Mouse (Mus musculus): Measurements from ENCODE around the gene Mrpl27. TPM values are rescaled to one million over a fixed set of nuclear protein-coding genes. Genes with fewer than 3 reads are reported as not detected.

Mrpl27 gene
- polyA plus RNA-seq, 1 experiment from 2014 or later, result 81.4 TPM

DNA sequence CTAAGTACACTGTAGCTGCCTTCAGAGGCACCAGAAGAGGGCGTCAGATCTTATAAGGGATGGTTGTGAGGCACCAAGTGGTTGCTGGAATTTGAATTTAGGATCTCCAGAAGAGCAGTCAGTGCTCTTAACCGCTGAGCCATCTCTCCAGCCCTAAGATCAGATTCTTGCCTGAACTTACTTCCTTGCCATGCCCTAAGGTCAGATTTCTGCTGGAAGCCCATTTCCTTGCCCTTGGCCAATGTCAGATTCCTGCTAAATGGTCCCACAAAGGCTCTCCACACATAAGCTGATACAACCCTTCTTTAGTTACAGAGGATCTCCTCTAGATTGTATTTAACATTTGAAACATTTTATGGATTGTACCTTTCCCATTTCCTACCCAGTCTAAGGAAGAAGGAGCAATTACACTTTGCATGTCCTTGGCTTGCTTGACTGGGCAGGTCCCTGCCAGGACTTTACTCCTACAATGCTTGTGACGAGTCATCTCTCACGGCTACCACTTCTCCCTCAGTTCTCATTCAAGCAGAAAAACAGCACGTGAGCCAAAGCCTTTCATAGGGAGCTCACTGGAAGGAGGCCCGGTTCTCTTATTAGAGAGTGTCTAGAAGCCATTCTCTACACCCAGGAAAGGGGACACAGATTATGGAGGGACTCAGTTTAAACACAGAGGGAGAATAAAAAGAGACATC lies 32.7 kb upstream of the Mrpl27 start:
- Histone ChIP-seq H3K27me3 (ENCODE audit: insufficient read depth, low read length) (no peaks in the 10 kb centered on the region), H3K4me3 (ENCODE audit: low read depth, low read length) (no peak overlapping the region), H3K27ac (ENCODE audit: low read depth) (no peak overlapping the region), H3K4me2 (ENCODE audit: low read depth, low read length) (no peak overlapping the region), H3K9ac (replicated peaks) (no peak overlapping the region), H3K9me3 (ENCODE audit: low read length) (no peaks in the 10 kb centered on the region), H3K36me3 (replicated peaks; ENCODE audit: insufficient read depth, low read length) (no peaks in the 10 kb centered on the region), H3K4me1 (ENCODE audit: insufficient read depth) (no peaks in the 10 kb centered on the region)
- WGBS (ENCODE audit: insufficient replicate concordance), result 49% methylated on average over 6 of the region's 6 CpGs
- DNase-seq, result no peak
- TF ChIP-seq CTCF (IDR thresholded peaks at IDR 0.05; ENCODE audit: low read depth), result 0 out of 2 replicates have a peak, but pooled peaks have one; percentile 4
- TF ChIP-seq EP300 (IDR thresholded peaks at IDR 0.05; ENCODE audit: low read depth), result no peak
- no peak for ATAC-seq

DNA sequence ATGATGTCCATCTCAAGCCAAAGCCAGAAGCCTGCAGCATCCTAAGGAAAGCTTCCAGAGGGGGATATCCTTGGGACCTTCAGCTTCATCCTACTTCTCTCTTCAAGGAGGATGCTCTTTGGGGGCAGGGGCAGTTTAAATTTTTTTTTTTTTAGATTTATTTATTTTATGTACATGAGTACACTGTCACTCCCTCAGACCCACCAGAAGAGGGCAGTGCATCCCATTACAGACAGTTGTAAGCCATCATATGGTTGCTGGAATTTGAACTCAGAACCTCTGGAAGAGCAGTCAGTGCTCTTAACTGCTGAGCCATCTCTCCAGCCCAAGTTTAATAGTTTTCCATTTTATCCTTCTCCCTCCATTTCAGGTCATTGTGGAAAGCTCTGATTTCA lies 32.1 kb upstream of the Mrpl27 start:
- Histone ChIP-seq H3K9ac (replicated peaks) (no peak overlapping the region), H3K4me3 (ENCODE audit: low read depth, low read length) (no peak overlapping the region), H3K36me3 (replicated peaks; ENCODE audit: insufficient read depth, low read length) (no peaks in the 10 kb centered on the region), H3K9me3 (ENCODE audit: low read length) (no peaks in the 10 kb centered on the region), H3K4me1 (ENCODE audit: insufficient read depth) (no peaks in the 10 kb centered on the region), H3K4me2 (ENCODE audit: low read depth, low read length) (no peak overlapping the region), H3K27me3 (ENCODE audit: insufficient read depth, low read length) (no peaks in the 10 kb centered on the region), H3K27ac (ENCODE audit: low read depth) (no peak overlapping the region)
- DNase-seq, result no peak
- no peak for ATAC-seq
- peak; percentile 38 for TF ChIP-seq CTCF (IDR thresholded peaks at IDR 0.05; ENCODE audit: low read depth)
- no peak for TF ChIP-seq EP300 (IDR thresholded peaks at IDR 0.05; ENCODE audit: low read depth)

DNA sequence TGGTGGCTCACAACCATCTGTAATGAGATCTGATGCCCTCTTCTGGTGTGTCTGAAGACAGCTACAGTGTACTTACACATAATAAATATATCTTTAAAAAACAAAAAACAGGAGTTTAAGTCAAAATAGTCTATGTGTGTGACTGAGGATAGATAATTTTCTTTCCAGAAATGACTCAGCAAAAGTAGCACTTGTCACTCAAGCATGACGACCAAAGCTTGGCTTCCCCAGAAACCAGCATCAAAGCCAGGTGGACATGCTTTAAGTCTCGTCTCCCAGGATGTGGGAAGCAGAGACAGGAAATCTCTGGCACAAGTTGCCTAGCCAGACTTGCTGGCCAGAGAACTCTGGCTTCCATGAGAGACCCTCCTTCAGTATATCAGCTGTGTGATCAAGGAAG lies 31.4 kb upstream of the Mrpl27 start:
- Histone ChIP-seq H3K36me3 (replicated peaks; ENCODE audit: insufficient read depth, low read length) (no peaks in the 10 kb centered on the region), H3K4me2 (ENCODE audit: low read depth, low read length) (no peak overlapping the region), H3K27me3 (ENCODE audit: insufficient read depth, low read length) (no peaks in the 10 kb centered on the region), H3K4me3 (ENCODE audit: low read depth, low read length) (no peak overlapping the region), H3K27ac (ENCODE audit: low read depth) (no peak overlapping the region), H3K4me1 (ENCODE audit: insufficient read depth) (no peaks in the 10 kb centered on the region), H3K9me3 (ENCODE audit: low read length) (no peaks in the 10 kb centered on the region), H3K9ac (replicated peaks) (no peak overlapping the region)
- ATAC-seq, result no peak
- DNase-seq, result no peak
- 44% methylated on average over 2 of the region's 2 CpGs for WGBS (ENCODE audit: insufficient replicate concordance)
- TF ChIP-seq EP300 (IDR thresholded peaks at IDR 0.05; ENCODE audit: low read depth) (no peak), CTCF (IDR thresholded peaks at IDR 0.05; ENCODE audit: low read depth) (no peak)

DNA sequence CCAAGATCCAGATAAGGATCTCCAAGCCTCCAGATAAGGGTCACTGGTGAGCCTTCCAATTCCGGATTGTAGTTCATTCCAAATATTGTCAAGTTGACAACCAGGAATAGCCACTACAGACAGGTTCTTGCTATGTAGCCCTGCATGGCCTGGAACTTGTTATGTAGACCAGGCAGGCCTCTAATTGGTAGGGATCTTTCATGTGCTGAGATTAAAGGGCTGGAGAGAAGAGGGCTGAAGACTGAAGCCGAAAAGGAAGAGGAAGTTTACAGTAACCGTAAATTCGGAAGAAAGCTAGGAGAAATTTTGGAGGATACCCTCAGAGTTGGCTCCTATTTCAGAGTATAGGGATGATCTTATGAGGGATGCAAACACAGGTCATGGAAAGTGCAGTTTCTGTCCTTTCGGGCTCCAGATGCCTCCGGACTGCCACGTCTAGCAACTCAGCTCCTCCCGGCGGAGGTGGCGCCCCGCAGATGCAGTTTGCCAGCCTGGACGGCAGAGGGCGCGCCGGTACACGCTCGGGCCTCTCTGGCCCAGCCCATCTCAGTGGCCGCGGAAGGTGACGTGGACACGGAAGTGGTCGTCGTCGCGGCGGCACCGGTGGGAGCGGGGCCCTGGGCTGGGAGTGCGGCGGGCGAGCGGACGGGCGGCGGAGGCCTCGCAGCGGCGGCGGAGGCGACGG lies 24.2 kb upstream of the Mrpl27 start, which contains the start of gene Lrrc59:
Lrrc59 (plus strand) TSS at position 569 of the 685 bp plus-strand sequence.
- peak; percentile 96 for DNase-seq
- peak within 1 kb of the TSS; percentile 80 for H3K27ac ChIP-seq (ENCODE audit: low read depth)
- H3K4me2 ChIP-seq (ENCODE audit: low read depth, low read length), result peak within 1 kb of the TSS; percentile 88
- peak within 1 kb of the TSS; percentile 85 for H3K4me3 ChIP-seq (ENCODE audit: low read depth, low read length)
- ATAC-seq, result peak; percentile 93
- H3K36me3 ChIP-seq (replicated peaks; ENCODE audit: insufficient read depth, low read length), result peaks cover 25% of the 10 kb centered on the region
- H3K4me1 ChIP-seq (ENCODE audit: insufficient read depth), result peaks cover 10% of the 10 kb centered on the region
- WGBS (ENCODE audit: insufficient replicate concordance), result 4% methylated on average over 39 of the region's 41 CpGs
- H3K9me3 ChIP-seq (ENCODE audit: low read length), result no peaks in the 10 kb centered on the region
- no peaks in the 10 kb centered on the region for H3K27me3 ChIP-seq (ENCODE audit: insufficient read depth, low read length)
- peak; percentile 99 for TF ChIP-seq CTCF (IDR thresholded peaks at IDR 0.05; ENCODE audit: low read depth)
- no peak for TF ChIP-seq EP300 (IDR thresholded peaks at IDR 0.05; ENCODE audit: low read depth)
- H3K9ac ChIP-seq (replicated peaks), result peak within 1 kb of the TSS; percentile 86

DNA sequence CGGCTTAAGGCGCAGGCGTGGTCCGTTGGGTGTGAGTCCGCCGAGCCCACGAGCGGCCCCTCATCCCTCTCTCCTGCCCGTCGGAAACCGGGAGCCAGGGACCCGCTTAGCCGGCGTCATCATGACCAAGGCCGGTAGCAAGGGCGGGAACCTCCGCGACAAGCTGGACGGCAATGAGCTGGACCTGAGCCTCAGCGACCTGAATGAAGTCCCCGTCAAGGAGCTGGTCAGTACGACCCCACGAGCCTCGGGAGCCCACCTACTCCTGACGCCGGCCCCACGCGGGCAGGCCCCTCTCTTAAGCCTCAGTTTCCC lies 23.7 kb upstream of the Mrpl27 start:
- peak; percentile 44 for ATAC-seq
- Histone ChIP-seq H3K4me3 (ENCODE audit: low read depth, low read length) (peak overlapping the region; percentile 85), H3K9me3 (ENCODE audit: low read length) (no peaks in the 10 kb centered on the region), H3K27ac (ENCODE audit: low read depth) (peak overlapping the region; percentile 80), H3K4me2 (ENCODE audit: low read depth, low read length) (peak overlapping the region; percentile 88), H3K4me1 (ENCODE audit: insufficient read depth) (peaks cover 10% of the 10 kb centered on the region), H3K9ac (replicated peaks) (peak overlapping the region; percentile 86), H3K36me3 (replicated peaks; ENCODE audit: insufficient read depth, low read length) (peaks cover 30% of the 10 kb centered on the region), H3K27me3 (ENCODE audit: insufficient read depth, low read length) (no peaks in the 10 kb centered on the region)
- no peak for DNase-seq
- no peak for TF ChIP-seq EP300 (IDR thresholded peaks at IDR 0.05; ENCODE audit: low read depth)
- no peak for TF ChIP-seq CTCF (IDR thresholded peaks at IDR 0.05; ENCODE audit: low read depth)
- WGBS (ENCODE audit: insufficient replicate concordance), result under 1% methylated on average over 28 of the region's 28 CpGs

DNA sequence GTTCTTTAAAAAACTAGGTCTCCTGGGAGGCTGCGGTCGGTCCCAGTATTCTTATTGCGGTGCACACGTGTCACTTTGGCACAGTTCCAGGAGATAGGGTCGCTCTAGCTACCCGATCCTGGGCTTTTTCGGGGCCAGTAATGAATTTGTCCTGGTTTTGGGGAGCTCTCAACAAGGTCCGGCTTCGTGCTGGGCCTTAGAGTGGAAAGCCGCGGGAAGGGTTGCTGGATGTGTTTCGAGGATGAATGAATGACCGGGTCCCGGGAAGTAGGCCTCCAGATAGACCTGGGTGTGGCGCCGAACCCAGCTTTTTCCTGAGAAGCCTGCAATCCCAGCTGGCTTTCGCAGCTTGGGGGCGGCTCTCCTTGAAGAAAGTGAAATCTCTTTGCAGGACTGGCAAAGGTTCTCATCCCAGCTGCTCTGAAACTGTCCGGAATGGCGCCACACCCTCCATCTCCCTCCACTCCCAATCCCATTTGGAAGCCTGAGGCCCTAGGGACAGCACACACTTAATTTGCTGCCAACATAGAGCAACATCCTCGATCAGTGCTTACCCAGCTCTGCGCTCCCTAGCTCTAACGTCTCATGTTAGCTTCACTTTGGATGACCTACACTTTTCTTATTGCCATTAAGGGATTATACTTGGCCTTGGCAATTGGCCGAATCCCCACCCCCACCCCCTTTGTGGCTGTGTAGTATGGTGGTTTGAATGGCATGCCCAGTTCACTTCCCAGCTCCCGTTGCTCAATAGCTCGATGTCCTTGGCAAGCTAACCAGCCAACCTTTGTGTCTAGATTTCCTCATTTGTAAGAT lies 23.2 kb upstream of the Mrpl27 start:
- TF ChIP-seq EP300 (IDR thresholded peaks at IDR 0.05; ENCODE audit: low read depth), result no peak
- TF ChIP-seq CTCF (IDR thresholded peaks at IDR 0.05; ENCODE audit: low read depth), result no peak
- H3K4me1 ChIP-seq (ENCODE audit: insufficient read depth), result peaks cover 10% of the 10 kb centered on the region
- no peaks in the 10 kb centered on the region for H3K27me3 ChIP-seq (ENCODE audit: insufficient read depth, low read length)
- peak overlapping the region; percentile 88 for H3K4me2 ChIP-seq (ENCODE audit: low read depth, low read length)
- peaks cover 35% of the 10 kb centered on the region for H3K36me3 ChIP-seq (replicated peaks; ENCODE audit: insufficient read depth, low read length)
- DNase-seq (peak; percentile 69), ATAC-seq (peak; percentile 70)
- 6% methylated on average over 26 of the region's 26 CpGs for WGBS (ENCODE audit: insufficient replicate concordance)
- H3K4me3 ChIP-seq (ENCODE audit: low read depth, low read length), result peak overlapping the region; percentile 85
- H3K9ac ChIP-seq (replicated peaks), result peak overlapping the region; percentile 86
- H3K27ac ChIP-seq (ENCODE audit: low read depth), result peak overlapping the region; percentile 80
- H3K9me3 ChIP-seq (ENCODE audit: low read length), result no peaks in the 10 kb centered on the region

All from liver, postnatal 0 days (tissue).